Mouse (Mus musculus) ES-E14 (cell line): ENCODE measurements around the gene Pml. TPM values are rescaled to one million over a fixed set of nuclear protein-coding genes. Genes with fewer than 3 reads are reported as not detected.

Experiments used
- DNase-seq: peaks from one replicate; pipeline ENCODE4 v3.0.0-alpha.2; 2013; ENCODE audit warnings: low read depth, low spot score
- H3K27ac ChIP-seq: 2 replicates; pipeline ENCODE4 v1.5.1; 2012; ENCODE audit warnings: low read depth, mild to moderate bottlenecking, low read length, moderate library complexity, mixed read lengths; ENCODE audit not compliant: poor library complexity, insufficient read depth, severe bottlenecking
- H3K36me3 ChIP-seq: 2 replicates; pipeline ENCODE4 v1.6.1; 2012; ENCODE audit warnings: mild to moderate bottlenecking, low read length, moderate library complexity, mixed read lengths; ENCODE audit not compliant: control insufficient read depth, poor library complexity, insufficient read depth, severe bottlenecking
- H3K4me1 ChIP-seq, 2 experiments: fragments of 150-350 bp in 1 of 2; sonication (generic) in 1 of 2; 2 replicates each; pipeline ENCODE4 v1.6.1; 2012; ENCODE audit warnings: low read length in 2 of 2, mild to moderate bottlenecking in 1 of 2, mixed read lengths in 1 of 2; ENCODE audit not compliant: control insufficient read depth in 2 of 2, insufficient read depth in 2 of 2, poor library complexity in 1 of 2
- H3K4me3 ChIP-seq, 2 experiments: fragments of 150-350 bp in 1 of 2; sonication (generic) in 1 of 2; 2 replicates each; pipeline ENCODE4 v1.5.1; 2012; ENCODE audit warnings: low read length in 2 of 2, low read depth in 1 of 2, mild to moderate bottlenecking in 1 of 2, mixed read lengths in 1 of 2; ENCODE audit not compliant: insufficient read depth in 1 of 2, poor library complexity in 1 of 2, severe bottlenecking in 1 of 2
- H3K9ac ChIP-seq: 2 replicates; pipeline ENCODE4 v1.6.1; 2012; ENCODE audit warnings: low read depth, mild to moderate bottlenecking, low read length, mixed read lengths; ENCODE audit not compliant: poor library complexity, insufficient read depth, severe bottlenecking
- H3K9me3 ChIP-seq: fragments of 150-350 bp; sonication (generic); 2 replicates; pipeline ENCODE4 v1.6.1; 2012; ENCODE audit warnings: low read depth, mild to moderate bottlenecking, low read length; ENCODE audit not compliant: control insufficient read depth, insufficient read depth
- CHD2 ChIP-seq: IDR thresholded peaks from 2 replicates; pipeline ENCODE4 v1.6.1; 2014; ENCODE audit warnings: mild to moderate bottlenecking, low read depth, low read length, inconsistent platforms
- HCFC1 ChIP-seq: IDR thresholded peaks from 2 replicates; pipeline ENCODE4 v1.6.1; 2012; ENCODE audit warnings: low read length, inconsistent platforms, borderline replicate concordance; ENCODE audit not compliant: insufficient read depth
- MAFK ChIP-seq: IDR thresholded peaks from 2 replicates; pipeline ENCODE4 v1.6.1; 2014; ENCODE audit warnings: mild to moderate bottlenecking, low read depth, low read length, inconsistent platforms; ENCODE audit not compliant: insufficient read depth
- ZC3H11A ChIP-seq: IDR thresholded peaks from 2 replicates; pipeline ENCODE4 v1.6.1; 2012; ENCODE audit warnings: low read depth, mild to moderate bottlenecking, inconsistent platforms, low read length, borderline replicate concordance
- ZNF384 ChIP-seq: IDR thresholded peaks from 2 replicates; pipeline ENCODE4 v1.6.1; 2012; ENCODE audit warnings: low read depth, low read length, inconsistent platforms
- in situ Hi-C, 2 experiments: fragments of 600-800 bp; cut with MboI; formaldehyde crosslinking; loops; one replicate each; pipeline ENCODE4 v1.15.1; 2025; ENCODE audit warnings: low sequenced_read_pairs in 2 of 2, inconsistent platforms in 1 of 2; ENCODE audit not compliant: unreplicated experiment in 2 of 2
- total RNA-seq: library from RNA; depleted of rRNA; stranded (reverse); fragments of 300-350 nt; gene quantifications from 2 replicates; pipeline ENCODE4 v1.2.3, GENCODE M21; 2012

Pml gene
- total RNA-seq, 1 experiment: 72.6 TPM

- H3K4me3 ChIP-seq: no peak overlapping the region
- peaks cover 7 to 19% of the 10 kb centered on the region in 2 experiments; a peak in 2 of 4 replicates for H3K4me1 ChIP-seq
- no peak overlapping the region for H3K27ac ChIP-seq
- H3K9ac ChIP-seq: no peak overlapping the region
- no peak for TF ChIP-seq CHD2
- no peak for TF ChIP-seq ZNF384
- no peak for DNase-seq
- H3K36me3 ChIP-seq: no peaks in the 10 kb centered on the region
- H3K9me3 ChIP-seq: no peaks in the 10 kb centered on the region
- in situ Hi-C loops: no loop called here
Measured at GRCm38 (mm10) chr9:58295345-58295744, 45.8 kb upstream of the Pml start.

GRCm38 (mm10) chr9:58294527-58294926, 44.9 kb upstream of the Pml start:
- no peaks in the 10 kb centered on the region for H3K36me3 ChIP-seq
- in situ Hi-C loops: no loop called here
- peaks cover 3 to 19% of the 10 kb centered on the region in 2 experiments; a peak in 2 of 4 replicates for H3K4me1 ChIP-seq

GRCm38 (mm10) chr9:58289901-58290300, 40.3 kb upstream of the Pml start:
- H3K36me3 ChIP-seq: no peaks in the 10 kb centered on the region
- H3K9ac ChIP-seq: no peak overlapping the region
- no peak overlapping the region for H3K4me3 ChIP-seq
- H3K27ac ChIP-seq: no peak overlapping the region
- TF ChIP-seq HCFC1 (no peak), ZC3H11A (no peak), ZNF384 (no peak), MAFK (no peak), CHD2 (no peak)
- in situ Hi-C loops: no loop called here
- H3K4me1 ChIP-seq: peaks cover 0 to 14% of the 10 kb centered on the region in 2 experiments; a peak in 1 of 4 replicates
- no peaks in the 10 kb centered on the region for H3K9me3 ChIP-seq
- no peak for DNase-seq

More at GRCm38 (mm10) chr9:58294527-58294926, 44.9 kb upstream of the Pml start:
- Histone ChIP-seq H3K27ac (no peak overlapping the region), H3K4me3 (no peak overlapping the region), H3K9me3 (no peaks in the 10 kb centered on the region), H3K9ac (no peak overlapping the region)
- no peak for TF ChIP-seq ZNF384
- TF ChIP-seq MAFK: no peak
- TF ChIP-seq ZC3H11A: no peak
- TF ChIP-seq CHD2: no peak
- no peak for TF ChIP-seq HCFC1
- no peak for DNase-seq

- H3K9ac ChIP-seq: no peak overlapping the region
- H3K4me1 ChIP-seq: peaks cover 0 to 18% of the 10 kb centered on the region in 2 experiments; a peak in 2 of 4 replicates
- no peaks in the 10 kb centered on the region for H3K36me3 ChIP-seq
- no peak for TF ChIP-seq MAFK
- no peak for TF ChIP-seq ZNF384
- no peak for TF ChIP-seq HCFC1
- no peak for TF ChIP-seq ZC3H11A
- TF ChIP-seq CHD2: no peak
- no peaks in the 10 kb centered on the region for H3K9me3 ChIP-seq
- no peak overlapping the region for H3K27ac ChIP-seq
- H3K4me3 ChIP-seq: no peak overlapping the region
- in situ Hi-C loops: no loop called here
- DNase-seq: no peak
Measured at GRCm38 (mm10) chr9:58289090-58289489, 39.5 kb upstream of the Pml start.

- in situ Hi-C loops: no loop called here
- DNase-seq: no peak
- Histone ChIP-seq H3K27ac (no peak overlapping the region), H3K4me1 (peaks cover 3 to 20% of the 10 kb centered on the region in 2 experiments; a peak in 3 of 4 replicates), H3K36me3 (no peaks in the 10 kb centered on the region), H3K4me3 (no peak overlapping the region), H3K9ac (no peak overlapping the region), H3K9me3 (no peaks in the 10 kb centered on the region)
- TF ChIP-seq ZC3H11A (no peak), CHD2 (no peak), ZNF384 (no peak), HCFC1 (no peak), MAFK (no peak)
Measured at GRCm38 (mm10) chr9:58283431-58283830, 33.8 kb upstream of the Pml start.
